Mouse (Mus musculus) kidney, adult 18-20 months (tissue): Measurements from ENCODE around the gene Kcna7.

Experiments
- DNase-seq: peaks from one replicate; pipeline ENCODE4 v3.0.0; 2021

Gene Kcna7

GRCm38 (mm10) chr7:45426556-45426955 is 21.1 kb downstream of the Kcna7 start:
- DNase-seq: no peak

DNA sequence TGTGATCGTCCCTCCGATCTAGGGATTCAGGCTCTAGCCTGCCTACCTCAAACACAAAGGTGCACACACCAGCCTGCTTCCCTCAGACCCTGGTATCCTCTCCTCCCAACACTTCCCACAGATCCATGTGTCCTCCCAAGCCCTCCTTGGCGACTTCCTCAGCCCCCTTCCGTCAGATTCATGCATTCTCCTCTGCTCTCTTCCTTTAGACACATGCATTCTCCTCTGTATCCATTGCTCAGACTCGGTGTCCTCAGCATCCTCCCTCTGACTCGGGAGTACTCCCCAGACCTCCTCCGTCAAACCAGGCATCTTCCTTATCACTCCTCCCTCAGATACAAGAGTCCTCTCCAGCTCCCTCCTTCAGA is 28.4 kb downstream of the Kcna7 start:
- DNase-seq: no peak

DNA sequence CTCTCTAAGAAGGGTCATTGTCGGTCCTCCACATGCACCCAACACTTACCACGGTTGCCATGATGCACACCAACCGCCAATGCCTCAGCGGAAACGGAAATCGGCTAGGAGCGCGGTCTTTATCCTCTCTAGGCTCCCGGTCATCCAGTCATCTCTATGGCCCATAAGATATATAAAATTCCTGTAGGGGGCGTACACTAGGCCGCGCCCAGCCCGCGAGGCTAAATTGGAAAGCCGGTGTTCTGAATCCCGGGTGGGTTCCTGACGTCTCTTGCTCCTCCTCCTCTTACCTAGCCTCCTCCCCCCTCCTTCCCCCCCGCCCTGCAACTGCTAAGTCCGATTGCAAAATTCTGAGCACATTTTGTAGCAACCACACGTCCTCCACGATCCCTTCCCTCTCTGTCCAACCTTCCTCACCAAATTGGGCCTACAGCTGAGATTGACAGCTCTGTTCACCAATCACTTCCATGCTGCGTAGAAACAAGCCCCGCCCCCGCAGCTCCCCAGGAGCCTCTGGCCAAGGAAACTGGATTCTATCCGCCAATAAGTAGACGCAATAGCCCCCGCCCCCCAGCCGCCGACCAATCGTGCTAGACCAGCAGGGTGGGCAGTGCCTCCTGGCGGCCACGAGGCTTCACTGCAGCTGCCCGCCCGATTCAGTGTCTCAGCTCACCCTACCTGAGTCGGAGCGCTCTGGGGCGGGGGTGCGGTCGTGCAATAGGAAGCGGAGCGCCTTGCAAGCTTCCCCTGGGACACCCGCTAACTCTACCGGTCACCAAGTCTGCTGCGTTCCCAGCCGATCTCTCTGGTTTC is 29.0 kb downstream of the Kcna7 start, which contains the start of gene Gys1:
Gene Gys1, plus strand, starts transcription at position 642 of the 813 bp plus-strand sequence.
- peak; percentile 100 for DNase-seq

GRCm38 (mm10) chr7:45435038-45435437 is 29.6 kb downstream of the Kcna7 start:
- DNase-seq: no peak

DNA sequence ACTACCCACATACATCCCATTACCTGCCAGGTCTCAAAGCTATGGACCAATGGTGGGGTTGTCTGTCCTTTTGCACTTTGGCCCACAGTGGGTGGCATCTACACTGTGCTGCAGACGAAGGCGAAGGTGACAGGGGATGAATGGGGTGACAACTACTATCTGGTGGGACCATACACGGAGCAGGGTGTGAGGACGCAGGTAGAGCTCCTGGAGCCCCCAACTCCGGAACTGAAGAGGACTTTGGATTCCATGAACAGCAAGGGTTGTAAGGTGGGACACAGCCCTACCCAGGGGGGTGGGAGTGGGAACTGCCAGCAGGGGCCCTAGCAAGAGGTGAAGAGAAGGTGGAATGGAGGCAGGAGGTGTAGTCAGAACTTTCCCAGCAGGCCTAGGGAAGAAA is 31.0 kb downstream of the Kcna7 start:
- DNase-seq: no peak

GRCm38 (mm10) chr7:45437046-45437445 is 31.6 kb downstream of the Kcna7 start:
- no peak for DNase-seq

DNA sequence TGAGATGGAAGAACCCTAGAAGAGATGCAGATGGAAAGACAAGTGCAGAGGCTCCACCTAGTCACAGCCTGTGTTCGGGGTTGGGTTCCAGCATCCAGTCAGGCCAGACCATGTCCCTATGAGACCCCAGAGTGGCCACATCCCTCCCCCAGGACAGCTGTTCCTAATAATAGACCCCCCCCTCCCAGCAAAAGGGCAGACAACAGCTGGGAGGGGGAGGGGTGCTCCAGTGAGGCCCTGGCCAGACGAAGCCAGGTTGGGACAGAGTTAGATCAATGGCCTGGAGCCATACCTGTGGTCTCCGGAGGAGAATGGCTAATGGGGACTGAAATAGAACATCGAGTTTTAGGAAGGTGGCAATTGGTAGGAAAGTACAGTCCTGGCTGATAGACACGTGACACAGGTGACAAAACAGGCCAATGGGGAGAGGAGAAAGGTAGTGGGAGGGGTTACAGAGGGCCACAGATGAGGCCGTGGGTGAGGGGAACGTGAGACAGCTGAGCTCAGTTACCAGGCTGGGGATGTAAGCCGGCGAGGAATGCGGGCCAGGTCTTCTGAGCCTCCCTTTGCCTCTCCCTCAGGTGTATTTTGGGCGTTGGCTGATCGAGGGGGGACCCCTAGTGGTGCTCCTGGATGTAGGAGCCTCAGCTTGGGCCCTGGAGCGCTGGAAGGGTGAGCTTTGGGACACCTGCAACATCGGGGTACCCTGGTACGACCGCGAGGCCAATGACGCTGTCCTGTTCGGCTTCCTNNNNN is 32.2 kb downstream of the Kcna7 start, which contains the start of gene Ruvbl2:
Gene Ruvbl2, minus strand, starts transcription at position 576 of the 756 bp plus-strand sequence.
- peak; percentile 44 for DNase-seq

DNA sequence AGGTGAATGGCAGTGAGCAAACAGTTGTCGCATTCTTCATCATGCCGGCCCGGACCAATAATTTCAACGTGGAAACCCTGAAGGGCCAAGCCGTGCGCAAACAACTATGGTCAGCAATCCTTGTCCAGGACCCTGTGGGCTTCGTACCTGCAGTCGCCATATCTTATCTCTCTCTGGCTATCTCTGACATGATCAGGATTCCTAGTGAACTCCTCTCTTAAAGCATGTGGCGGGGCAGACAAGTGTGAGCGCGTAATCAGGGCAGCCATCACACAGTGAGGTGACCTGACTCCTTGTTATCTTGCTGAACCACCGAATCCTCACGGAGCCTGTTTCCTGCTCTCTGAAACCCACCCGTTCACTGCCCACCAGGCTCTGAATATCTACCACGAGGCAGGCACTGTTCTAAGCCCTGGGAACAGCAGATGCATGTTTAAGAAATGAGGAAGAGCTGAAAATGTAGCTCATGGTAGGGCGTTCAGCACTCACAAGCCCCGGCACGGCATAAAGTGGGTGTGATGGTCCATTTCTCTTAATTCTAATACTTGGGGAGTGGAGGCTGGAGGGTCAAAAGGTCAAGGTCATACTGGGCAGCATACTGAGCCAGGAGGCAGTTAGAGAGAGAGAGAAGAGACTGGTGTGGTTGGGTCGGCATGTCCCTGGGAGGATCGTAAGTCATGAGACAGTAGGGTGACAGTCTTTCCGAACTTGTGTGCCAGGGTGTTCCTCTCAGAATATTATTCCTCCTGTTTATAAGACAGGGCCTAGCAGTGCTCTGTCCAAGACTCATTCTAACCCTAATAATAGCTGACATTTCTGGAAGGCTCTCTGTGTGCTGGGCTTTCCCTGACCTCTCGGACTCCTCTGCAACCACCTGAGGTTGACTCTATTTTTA is 38.3 kb downstream of the Kcna7 start:
- no peak for DNase-seq

GRCm38 (mm10) chr7:45446589-45446988 is 41.1 kb downstream of the Kcna7 start:
- DNase-seq: no peak

GRCm38 (mm10) chr7:45447325-45447990 is 42.0 kb downstream of the Kcna7 start:
- no peak for DNase-seq

DNA sequence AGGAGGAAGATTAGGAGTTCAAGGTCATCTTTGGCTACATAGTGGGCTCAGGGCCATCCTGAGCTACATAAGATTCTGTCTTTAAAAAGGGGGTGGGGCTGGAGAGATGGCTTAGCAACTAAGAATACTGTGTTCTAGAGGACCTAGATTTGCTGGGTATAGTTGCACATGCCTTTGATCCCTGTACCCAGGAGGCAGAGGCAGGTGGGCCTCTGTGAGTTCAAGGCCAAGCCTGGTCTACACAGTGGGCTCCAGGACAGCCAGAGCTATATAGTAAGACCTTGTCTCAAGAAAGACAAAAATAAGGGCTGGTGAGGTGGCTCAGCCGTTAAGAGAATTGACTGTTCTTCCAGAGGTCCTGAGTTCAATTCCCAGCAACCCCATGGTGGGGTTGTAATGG is 44.5 kb downstream of the Kcna7 start:
- DNase-seq: no peak

GRCm38 (mm10) chr7:45451344-45451982 is 46.0 kb downstream of the Kcna7 start:
- peak; percentile 85 for DNase-seq

GRCm38 (mm10) chr7:45454971-45455370 is 49.5 kb downstream of the Kcna7 start:
- DNase-seq: no peak

DNA sequence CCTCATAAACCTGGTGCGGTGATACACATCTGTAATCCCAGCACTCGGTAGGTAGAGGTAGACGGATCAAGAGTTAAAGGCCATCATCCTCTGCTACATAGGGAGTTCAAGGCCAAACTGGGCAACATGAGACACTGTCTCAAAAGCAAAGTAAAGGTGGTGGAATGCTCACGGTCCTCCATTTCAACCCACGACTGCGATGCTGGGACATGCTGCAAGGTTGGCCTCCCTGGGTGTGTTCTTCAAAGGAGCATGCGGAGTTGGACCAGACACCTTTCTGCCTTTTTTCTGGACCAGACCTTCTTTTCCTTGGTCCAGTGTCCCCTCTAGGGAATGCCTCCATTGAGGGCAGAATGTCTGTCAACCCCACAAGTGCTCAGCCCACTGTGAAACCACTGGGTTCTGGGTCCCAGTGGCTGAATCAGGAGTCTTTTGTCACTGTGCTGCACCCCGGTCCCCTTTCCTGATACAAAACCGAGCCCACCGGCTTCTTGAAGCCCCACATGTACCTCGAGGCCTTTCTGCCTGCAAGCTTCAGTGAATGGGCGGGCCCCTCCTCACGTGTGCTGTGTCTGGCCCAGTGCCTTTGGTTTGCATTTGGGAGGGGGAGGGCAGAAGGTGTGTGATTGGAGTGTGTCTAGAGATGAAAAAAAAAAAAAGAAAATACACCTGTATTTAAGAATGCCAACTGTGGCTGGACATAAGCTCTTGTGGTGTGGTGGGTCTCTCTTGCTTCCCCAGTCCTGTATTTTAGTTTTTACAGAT is 50.7 kb downstream of the Kcna7 start:
- no peak for DNase-seq

GRCm38 (mm10) chr7:45456721-45457203 is 51.3 kb downstream of the Kcna7 start:
- no peak for DNase-seq

DNA sequence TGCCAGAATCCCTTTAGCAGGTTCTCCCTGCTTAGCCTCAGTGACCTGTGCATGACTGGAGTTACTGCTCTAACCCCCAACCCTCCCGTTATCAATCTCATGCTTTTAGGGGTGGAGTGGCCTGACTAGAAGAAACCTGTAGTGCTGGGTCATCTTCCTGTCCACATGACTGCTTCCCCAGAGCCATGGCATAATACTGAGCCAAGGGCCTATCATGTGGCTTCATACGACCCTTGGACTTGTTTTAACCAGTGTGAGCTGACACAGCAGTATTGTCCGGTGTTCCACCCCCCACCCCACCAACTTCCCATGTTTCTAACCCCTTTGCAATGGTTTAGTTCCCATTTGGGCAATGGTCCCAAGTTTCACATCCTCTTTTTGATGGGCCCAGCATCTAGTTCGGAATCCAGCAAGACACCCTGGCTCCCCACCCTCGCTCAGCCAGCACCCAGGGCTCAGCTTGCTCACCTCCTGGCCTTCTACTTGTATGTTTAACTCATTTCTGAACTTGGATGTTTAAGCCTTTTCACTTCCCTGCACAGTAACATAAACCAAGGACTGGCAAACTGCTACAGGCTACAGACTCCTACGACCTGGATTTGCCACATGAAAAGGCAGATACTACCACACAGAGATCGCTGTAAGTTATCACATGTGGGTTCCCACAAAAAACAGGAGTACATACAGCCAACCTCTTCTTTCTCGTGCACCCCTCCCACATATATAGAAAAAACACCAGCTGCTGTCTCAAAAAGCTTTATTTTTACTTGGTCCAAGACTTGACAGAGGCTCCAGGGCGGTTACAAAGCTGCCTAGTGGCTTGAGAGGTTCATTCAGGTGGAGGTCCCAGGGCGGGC is 52.0 kb downstream of the Kcna7 start:
- DNase-seq: peak; percentile 71

GRCm38 (mm10) chr7:45458748-45459563 is 53.5 kb downstream of the Kcna7 start:
- DNase-seq: peak; percentile 79
